Comparison of ENCODE assay signal across 21 mouse cellular contexts in the genomic region with DNA sequence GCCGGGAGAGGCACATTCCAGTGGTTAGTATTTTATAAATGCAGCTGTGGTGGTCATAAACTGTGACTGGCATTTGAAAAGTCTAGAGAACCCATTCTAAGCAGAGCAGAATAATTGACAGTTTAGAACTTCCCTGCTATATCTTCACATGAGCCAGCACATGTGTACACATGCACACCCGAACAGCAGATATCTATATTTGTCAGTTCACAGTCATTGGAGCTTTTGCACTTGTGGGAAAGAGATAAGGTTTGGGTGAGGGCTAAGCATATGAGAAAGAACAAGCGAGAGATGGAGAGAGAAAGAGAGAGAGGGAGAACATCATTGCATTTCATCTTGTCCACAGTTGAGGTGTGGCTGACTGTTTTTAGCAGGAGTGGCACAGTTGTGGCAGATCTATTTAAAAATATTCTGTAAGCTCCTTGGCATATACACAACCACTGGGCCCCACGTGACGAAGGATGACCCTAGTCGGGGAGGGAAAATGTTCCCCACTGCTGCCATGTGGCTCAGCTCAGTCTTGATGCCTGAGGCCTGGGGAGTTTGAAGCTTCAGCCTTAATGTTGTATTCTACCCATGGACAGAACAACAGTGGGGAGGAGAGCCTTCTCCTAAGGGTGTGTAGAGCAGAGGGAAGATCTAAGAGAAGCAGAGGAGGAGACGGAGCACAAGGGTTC.
DNase-seq lines count a peak whose midpoint lies in the region; ATAC-seq and TF ChIP-seq lines count a peak whose summit lies in the region.
"Had no signal": no experiment of that assay in that cellular context is flagged by ENCODE, and none has a peak within 500 bp of the region (broad histone marks: within the 10 kb centered on the region; RNA-seq: fewer than 3 reads in every experiment).

No protein-coding gene starts in this region.

- peak; percentile 89 to 96 for TF ChIP-seq EP300 in MEL (IDR thresholded peaks at IDR 0.05; ENCODE audit: low read depth in 1 of 2, low read length in 2 of 2)

- intact Hi-C loops in gastrocnemius, postnatal 14 days (cut with DNase I; ENCODE audit: low total_unique reads): no loop called here

- peak; percentile 21 to 22; a peak in 1 of 4 replicates for ATAC-seq in hematopoietic stem cell, adult 5-6 weeks (replicated peaks in 1 of 2; ENCODE audit: insufficient read depth in 1 of 2, low FRiP score in 2 of 2, low TSS enrichment in 1 of 2, low read depth in 1 of 2, poor library complexity in 2 of 2, severe bottlenecking in 2 of 2)
- peak; percentile 95 for ATAC-seq in liver, embryonic 16.5 days (ENCODE audit: low read depth)
- ATAC-seq in granulocyte monocyte progenitor cell, adult 5-6 weeks (replicated peaks; ENCODE audit: poor library complexity, severe bottlenecking): no peak
- ATAC-seq: forebrain, embryonic 15.5 days; lung, postnatal 0 days had no signal

- H3K27ac ChIP-seq in MEL (ENCODE audit: control insufficient read depth, low read depth, low read length): peak overlapping the region; percentile 71
- peak overlapping the region; percentile 92 for H3K27ac ChIP-seq in liver, embryonic 16.5 days (ENCODE audit: low read length)
- H3K27ac ChIP-seq: forebrain, embryonic 15.5 days; hindbrain, embryonic 13.5 days; kidney, embryonic 15.5 days; limb, embryonic 15.5 days had no signal

- no peaks in the 10 kb centered on the region for H3K79me2 ChIP-seq in MEL (ENCODE audit: control insufficient read depth, insufficient read depth, low read length, poor library complexity)

- no peak for TF ChIP-seq CTCF in MEL (IDR thresholded peaks at IDR 0.05 in 2 of 3, conservative IDR thresholded peaks at IDR 0.05 in 1 of 3; ENCODE audit: control insufficient read depth in 1 of 3, insufficient read depth in 1 of 3, low read depth in 2 of 3, low read length in 3 of 3, poor library complexity in 1 of 3, severe bottlenecking in 1 of 3)

- DNase-seq in MEL (ENCODE audit: low read depth, low spot score): peak; percentile 81
- DNase-seq in c-Kit-negative CD71-positive TER-119-positive erythroid progenitor cells, embryonic 14.5 days (ENCODE audit: low read depth, low spot score): peak; percentile 50
- DNase-seq in layer of hippocampus, postnatal 25 days (ENCODE audit: extremely low spot score in 1 of 2, low spot score in 1 of 2): no peak
- DNase-seq in Muller cell, postnatal 12 days (ENCODE audit: inconsistent ontology term): no peak
- no peak for DNase-seq in gastrocnemius, postnatal 14 days
- DNase-seq: adrenal gland, postnatal 36 days; cerebellum, adult 9-10 months; gastrocnemius, postnatal 36 days; heart, postnatal 14 days; midbrain, embryonic 14.5 days; thymus, postnatal 4 days had no signal

- H3K27me3 ChIP-seq in MEL (ENCODE audit: control insufficient read depth in 1 of 2, insufficient read depth in 2 of 2, low read length in 2 of 2): no peaks in the 10 kb centered on the region
- no peaks in the 10 kb centered on the region for H3K27me3 ChIP-seq in liver, embryonic 16.5 days (ENCODE audit: control insufficient read depth, insufficient read depth, low read depth, low read length)
- H3K27me3 ChIP-seq: forebrain, embryonic 15.5 days; heart, embryonic 12.5 days; hindbrain, embryonic 13.5 days; kidney, embryonic 15.5 days; limb, embryonic 15.5 days had no signal

- H3K9ac ChIP-seq in MEL (ENCODE audit: control insufficient read depth, low read depth, low read length, poor library complexity, severe bottlenecking): no peak overlapping the region
- H3K9ac ChIP-seq in liver, embryonic 16.5 days (ENCODE audit: low read depth, low read length): peak overlapping the region; percentile 44
- H3K9ac ChIP-seq: forebrain, embryonic 15.5 days; heart, embryonic 12.5 days; hindbrain, embryonic 13.5 days; kidney, embryonic 15.5 days; limb, embryonic 15.5 days had no signal

- H3K4me3 ChIP-seq in MEL (ENCODE audit: control insufficient read depth in 1 of 2, insufficient read depth in 1 of 2, low read depth in 2 of 2, low read length in 2 of 2): no peak overlapping the region
- H3K4me3 ChIP-seq in liver, embryonic 16.5 days (ENCODE audit: low read depth, low read length): no peak overlapping the region
- H3K4me3 ChIP-seq: forebrain, embryonic 15.5 days; heart, embryonic 12.5 days; hindbrain, embryonic 13.5 days; kidney, embryonic 15.5 days; limb, embryonic 15.5 days had no signal

- TF ChIP-seq RAD21 in MEL (IDR thresholded peaks at IDR 0.05; ENCODE audit: low read depth, low read length): no peak

- H3K36me3 ChIP-seq in MEL (ENCODE audit: control insufficient read depth in 1 of 2, insufficient read depth in 2 of 2, low read length in 2 of 2): peaks cover 0 to 27% of the 10 kb centered on the region in 2 experiments; a peak in 2 of 4 replicates
- H3K36me3 ChIP-seq in liver, embryonic 16.5 days (ENCODE audit: control insufficient read depth, insufficient read depth): no peaks in the 10 kb centered on the region
- H3K36me3 ChIP-seq: forebrain, embryonic 15.5 days; G1E; heart, embryonic 12.5 days; hindbrain, embryonic 13.5 days; kidney, embryonic 15.5 days; limb, embryonic 15.5 days had no signal

- H3K4me1 ChIP-seq in MEL (ENCODE audit: control insufficient read depth in 1 of 2, insufficient read depth in 2 of 2, low read length in 2 of 2): peaks cover 9 to 24% of the 10 kb centered on the region in 2 experiments
- peaks cover 21% of the 10 kb centered on the region for H3K4me1 ChIP-seq in liver, embryonic 16.5 days (ENCODE audit: control insufficient read depth, low read depth, low read length)
- H3K4me1 ChIP-seq: forebrain, embryonic 15.5 days; hindbrain, embryonic 13.5 days had no signal

- H3K9me3 ChIP-seq in MEL (replicated peaks; ENCODE audit: insufficient read depth, low read length): no peaks in the 10 kb centered on the region
- H3K9me3 ChIP-seq in liver, embryonic 16.5 days (replicated peaks; ENCODE audit: control insufficient read depth, low read length): no peaks in the 10 kb centered on the region
- H3K9me3 ChIP-seq: forebrain, embryonic 15.5 days; G1E; heart, embryonic 12.5 days; hindbrain, embryonic 13.5 days; kidney, embryonic 15.5 days; limb, embryonic 15.5 days had no signal

- WGBS in liver, embryonic 16.5 days (ENCODE audit: insufficient replicate concordance): 48% methylated on average over 7 of the region's 7 CpGs

- peak overlapping the region; percentile 43; the same call in 1 of the 2 replicates for H3K4me2 ChIP-seq in liver, embryonic 16.5 days (ENCODE audit: low read depth, low read length)
- H3K4me2 ChIP-seq: forebrain, embryonic 15.5 days; heart, embryonic 12.5 days; hindbrain, embryonic 13.5 days; kidney, embryonic 15.5 days; limb, embryonic 15.5 days had no signal

- no peak for TF ChIP-seq POLR2A in MEL (IDR thresholded peaks at IDR 0.05; ENCODE audit: control insufficient read depth in 1 of 2, insufficient read depth in 1 of 2, low read depth in 1 of 2, low read length in 2 of 2, poor library complexity in 1 of 2)

TF ChIP-seq in MEL, 35 proteins besides CTCF, POLR2A, EP300 and RAD21:
- TF ChIP-seq MEF2A (IDR thresholded peaks at IDR 0.05; ENCODE audit: extremely low read depth, insufficient replicate concordance, low read depth, low read length, poor library complexity, severe bottlenecking) (0 out of 2 replicates have a peak, but pooled peaks have one; percentile 51), SMC3 (IDR thresholded peaks at IDR 0.05; ENCODE audit: low read depth, low read length) (no peak), RCOR1 (IDR thresholded peaks at IDR 0.05; ENCODE audit: low read depth, low read length) (peak; percentile 46; the same call in 1 of the 2 replicates), USF1 (IDR thresholded peaks at IDR 0.05; ENCODE audit: low read depth, low read length) (peak; percentile 76), TAL1 (IDR thresholded peaks at IDR 0.05; ENCODE audit: low read length) (peak; percentile 61), MXI1 (IDR thresholded peaks at IDR 0.05; ENCODE audit: low read depth, low read length) (peak; percentile 86), HCFC1 (IDR thresholded peaks at IDR 0.05; ENCODE audit: low read depth, low read length) (0 out of 2 replicates have a peak, but pooled peaks have one; percentile 21), TCF12 (IDR thresholded peaks at IDR 0.05; ENCODE audit: low read depth, low read length) (peak; percentile 91), ZNF384 (IDR thresholded peaks at IDR 0.05; ENCODE audit: low read depth, low read length) (no peak), TBP (IDR thresholded peaks at IDR 0.05; ENCODE audit: low read depth, low read length) (no peak), CHD1 (IDR thresholded peaks at IDR 0.05; ENCODE audit: low read depth, low read length) (no peak), ETS1 (IDR thresholded peaks at IDR 0.05; ENCODE audit: low read depth, low read length) (peak; percentile 96), MYB (IDR thresholded peaks at IDR 0.05; ENCODE audit: low read depth, low read length) (peak; percentile 77), MYC (IDR thresholded peaks at IDR 0.05; ENCODE audit: low read depth, low read length) (peak; percentile 91; the same call in 1 of the 2 replicates), GABPA (IDR thresholded peaks at IDR 0.05; ENCODE audit: low read depth, low read length) (no peak), MAX (IDR thresholded peaks at IDR 0.05; ENCODE audit: low read length) (peak; percentile 83), ELF1 (IDR thresholded peaks at IDR 0.05; ENCODE audit: low read depth, low read length) (no peak), SIN3A (IDR thresholded peaks at IDR 0.05; ENCODE audit: low read length) (peak; percentile 75), BHLHE40 (IDR thresholded peaks at IDR 0.05; ENCODE audit: borderline replicate concordance, low read depth, low read length) (peak; percentile 81; the same call in 1 of the 2 replicates), GATA1 (IDR thresholded peaks at IDR 0.05; ENCODE audit: low read depth, low read length) (peak; percentile 94), ZC3H11A (IDR thresholded peaks at IDR 0.05; ENCODE audit: low read depth, low read length) (no peak)

Comparison
In these comparisons a context has a peak if more than half of its experiments do, and no peak if none do; other contexts are left out.
1. DNase-seq: peak in MEL (single experiment) and c-Kit-negative CD71-positive TER-119-positive erythroid progenitor cells, embryonic 14.5 days (single experiment); none in layer of hippocampus, postnatal 25 days (0 of 2), Muller cell, postnatal 12 days (single experiment) and gastrocnemius, postnatal 14 days (single experiment).